Mouse (Mus musculus) midbrain, embryonic 14.5 days (tissue): ENCODE measurements at regions not wholly inside any gene's neighbourhood (a gene's known extent, or its start where the extent isn't known, plus 50 kb on each side); places are given as distances from the start of the nearest gene placed in this dataset.

Experiments
- ATAC-seq: fragments of 200-750 bp; cut with Nextera tagmentation; 2 replicates; pipeline ENCODE4 v1.8.0; 2017; ENCODE audit warnings: moderate number of reproducible peaks, moderate library complexity; ENCODE audit not compliant: low FRiP score, low TSS enrichment
- DNase-seq: peaks from one replicate; pipeline ENCODE4 v3.0.0-alpha.2; 2015
- H3K27ac ChIP-seq: fragments of 300-500 bp; sonication (generic); replicated peaks from 2 replicates; pipeline ENCODE4 v1.5.1; 2014; ENCODE audit warnings: mild to moderate bottlenecking, low read depth, low read length, moderate library complexity
- H3K27me3 ChIP-seq: fragments of 300-500 bp; sonication (generic); 2 replicates; pipeline ENCODE4 v1.6.1; 2014; ENCODE audit warnings: low read length, control low read depth, mixed read lengths; ENCODE audit not compliant: control insufficient read depth, insufficient read depth
- H3K36me3 ChIP-seq: fragments of 300-500 bp; sonication (generic); 2 replicates; pipeline ENCODE4 v1.6.1; 2014; ENCODE audit warnings: low read length, control low read depth; ENCODE audit not compliant: control insufficient read depth, insufficient read depth
- H3K4me1 ChIP-seq: fragments of 300-500 bp; sonication (generic); 2 replicates; pipeline ENCODE4 v1.6.1; 2014; ENCODE audit warnings: mild to moderate bottlenecking, antibody characterized with exemption, low read length, control low read depth; ENCODE audit not compliant: control insufficient read depth, insufficient read depth
- H3K4me2 ChIP-seq: fragments of 300-500 bp; sonication (generic); 2 replicates; pipeline ENCODE4 v1.6.1; 2014; ENCODE audit warnings: mild to moderate bottlenecking, low read length, moderate library complexity
- H3K4me3 ChIP-seq: fragments of 300-500 bp; sonication (generic); replicated peaks from 2 replicates; pipeline ENCODE4 v1.5.1; 2014; ENCODE audit warnings: low read depth, low read length
- H3K9ac ChIP-seq: fragments of 300-500 bp; sonication (generic); replicated peaks from 2 replicates; pipeline ENCODE4 v1.6.1; 2014; ENCODE audit warnings: mild to moderate bottlenecking, low read length, moderate library complexity
- H3K9me3 ChIP-seq: fragments of 300-500 bp; sonication (generic); 2 replicates; pipeline ENCODE4 v1.6.1; 2016; ENCODE audit warnings: low read length, control low read depth, mixed read lengths; ENCODE audit not compliant: control insufficient read depth
- WGBS: fragments of 180-500 bp; shearing (Covaris S2); extraction: QIAGEN DNeasy Blood & Tissue Kit; methylation state at CpG from one replicate; pipeline ENCODE4 v1.1.7; 2014; 5-methylcytosine and 5-hydroxymethylcytosine counted together

DNA sequence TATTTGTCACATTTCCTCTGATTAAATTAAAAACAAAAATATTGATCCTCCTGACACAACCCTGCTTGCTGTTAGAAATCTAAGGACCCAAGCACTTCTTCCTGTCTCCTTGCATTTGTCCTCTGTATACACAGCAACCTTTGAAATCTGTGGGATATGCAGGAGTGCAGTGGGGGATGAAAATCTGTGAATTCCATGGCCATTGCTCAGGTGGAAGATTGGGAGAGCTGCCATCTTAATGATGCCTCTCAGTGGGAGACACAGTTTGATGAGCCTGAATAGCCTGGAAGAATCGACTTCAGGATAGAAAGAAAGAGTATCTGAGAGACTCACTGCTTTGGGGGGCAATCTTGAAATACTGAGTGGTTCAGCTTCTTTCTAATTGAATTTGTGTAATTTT is 147.0 kb upstream of the Fign start:
- Histone ChIP-seq H3K4me3 (no peak overlapping the region), H3K4me1 (no peaks in the 10 kb centered on the region), H3K4me2 (no peak overlapping the region), H3K9me3 (no peaks in the 10 kb centered on the region), H3K27me3 (no peaks in the 10 kb centered on the region), H3K27ac (no peak overlapping the region), H3K9ac (no peak overlapping the region), H3K36me3 (no peaks in the 10 kb centered on the region)
- peak; percentile 9 for DNase-seq
- 26% methylated on average over 1 of the region's 1 CpGs for WGBS
- no peak for ATAC-seq
